Mouse (Mus musculus) brain, embryonic 14.5 days (tissue): ENCODE data around the gene Myl9.

Experiments
- CTCF ChIP-seq: fragments of 200-500 bp; IDR thresholded peaks from 2 replicates; pipeline ENCODE4 v1.5.1; 2012; ENCODE audit warnings: inconsistent platforms, mild to moderate bottlenecking, moderate library complexity, borderline replicate concordance; ENCODE audit not compliant: insufficient read depth, insufficient read length; ENCODE audit errors: extremely low read depth
- POLR2A ChIP-seq: fragments of 200-500 bp; IDR thresholded peaks from 2 replicates; pipeline ENCODE4 v1.6.1; 2012; ENCODE audit warnings: mild to moderate bottlenecking, inconsistent platforms, borderline replicate concordance; ENCODE audit not compliant: poor library complexity, insufficient read depth, insufficient read length, severe bottlenecking; ENCODE audit errors: extremely low read depth

DNA sequence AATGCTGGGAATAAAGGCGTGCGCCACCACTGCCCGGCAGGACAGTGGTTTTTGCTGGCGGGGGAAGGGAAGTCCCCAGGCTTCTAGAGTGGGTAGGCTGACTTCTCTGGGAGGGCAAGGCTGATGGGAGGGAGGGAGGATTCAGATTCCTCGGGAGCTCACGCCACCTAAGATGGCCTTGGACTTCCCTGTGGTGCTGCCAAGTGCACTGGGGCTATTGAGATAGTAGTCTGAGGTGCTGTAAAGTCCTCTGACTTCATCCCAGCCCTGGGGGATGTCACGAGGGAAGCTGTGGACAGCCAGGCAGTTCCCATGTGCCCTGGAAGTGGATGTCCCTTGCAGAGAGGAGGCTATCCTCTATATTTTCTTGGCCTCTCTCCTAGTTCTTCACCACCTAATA is 37.2 kb upstream of the Myl9 start:
- TF ChIP-seq CTCF (no peak), POLR2A (no peak)
